10 mouse cellular contexts compared by ENCODE assay signal in genomic region chr1:183040847-183041382, GRCm38 (mm10).
DNase-seq lines count a peak whose midpoint lies in the region; ATAC-seq and TF ChIP-seq lines count a peak whose summit lies in the region.
"Had no signal": no experiment of that assay in that cellular context is flagged by ENCODE, and none has a peak within 500 bp of the region (broad histone marks: within the 10 kb centered on the region; RNA-seq: fewer than 3 reads in every experiment).

No protein-coding gene starts in this region.

- H3K4me1 ChIP-seq in lung, adult 2 months (ENCODE audit: control insufficient read depth, insufficient read depth, low read length): peaks cover 5% of the 10 kb centered on the region
- H3K4me1 ChIP-seq in kidney, embryonic 15.5 days: peaks cover 9% of the 10 kb centered on the region; the same call in 1 of the 2 replicates
- no peaks in the 10 kb centered on the region for H3K4me1 ChIP-seq in stomach, postnatal 0 days (replicated peaks; ENCODE audit: control insufficient read depth, insufficient read depth)
- no peaks in the 10 kb centered on the region for H3K4me1 ChIP-seq in forebrain, embryonic 11.5 days (replicated peaks; ENCODE audit: control insufficient read depth, insufficient read depth, low read length)

- H3K9ac ChIP-seq in kidney, embryonic 15.5 days: no peak overlapping the region
- H3K9ac ChIP-seq in stomach, postnatal 0 days (ENCODE audit: low read length): no peak overlapping the region
- no peak overlapping the region for H3K9ac ChIP-seq in forebrain, embryonic 11.5 days (ENCODE audit: low read length)
- H3K9ac ChIP-seq: neural tube, embryonic 13.5 days had no signal

- no peaks in the 10 kb centered on the region for H3K36me3 ChIP-seq in kidney, embryonic 15.5 days
- H3K36me3 ChIP-seq in stomach, postnatal 0 days (ENCODE audit: control insufficient read depth, insufficient read depth, low read length): no peaks in the 10 kb centered on the region
- H3K36me3 ChIP-seq in forebrain, embryonic 11.5 days (ENCODE audit: control insufficient read depth, insufficient read depth, low read length): no peaks in the 10 kb centered on the region
- H3K36me3 ChIP-seq: neural tube, embryonic 13.5 days had no signal

- WGBS in lung, adult 2 months: 27% methylated on average over 11 of the region's 11 CpGs
- WGBS in kidney, embryonic 15.5 days: 69% methylated on average over 11 of the region's 11 CpGs
- WGBS in stomach, postnatal 0 days: 65% methylated on average over 11 of the region's 11 CpGs
- WGBS in forebrain, embryonic 11.5 days: 83% methylated on average over 11 of the region's 11 CpGs

- H3K4me2 ChIP-seq in kidney, embryonic 15.5 days: no peak overlapping the region
- H3K4me2 ChIP-seq in stomach, postnatal 0 days (replicated peaks; ENCODE audit: low read depth): no peak overlapping the region
- no peak overlapping the region for H3K4me2 ChIP-seq in forebrain, embryonic 11.5 days (ENCODE audit: low read depth, low read length, severe bottlenecking)
- H3K4me2 ChIP-seq: neural tube, embryonic 13.5 days had no signal

- TF ChIP-seq POLR2A in lung, adult 2 months (IDR thresholded peaks at IDR 0.05; ENCODE audit: borderline replicate concordance, extremely low read depth, low read depth, low read length): no peak

- ATAC-seq in kidney, embryonic 15.5 days (replicated peaks; ENCODE audit: low FRiP score): peak; percentile 50; the same call in 1 of the 2 replicates
- ATAC-seq in stomach, postnatal 0 days (ENCODE audit: low FRiP score, low TSS enrichment): peak; percentile 51; the same call in 1 of the 2 replicates
- no peak for ATAC-seq in forebrain, embryonic 11.5 days (replicated peaks; ENCODE audit: low FRiP score)
- no peak for ATAC-seq in erythroid progenitor cell, adult 5-6 weeks (replicated peaks; ENCODE audit: low FRiP score, poor library complexity, severe bottlenecking)
- ATAC-seq: Patski had no signal

- TF ChIP-seq CTCF in lung, adult 2 months (IDR thresholded peaks at IDR 0.05; ENCODE audit: insufficient read depth, low read length): no peak
- TF ChIP-seq CTCF in stomach, postnatal 0 days (IDR thresholded peaks at IDR 0.05; ENCODE audit: low read depth): no peak

- no peaks in the 10 kb centered on the region for H3K9me3 ChIP-seq in kidney, embryonic 15.5 days (replicated peaks)
- H3K9me3 ChIP-seq in stomach, postnatal 0 days (ENCODE audit: control insufficient read depth, low read length): no peaks in the 10 kb centered on the region
- H3K9me3 ChIP-seq in forebrain, embryonic 11.5 days (ENCODE audit: control insufficient read depth, low read length): no peaks in the 10 kb centered on the region
- H3K9me3 ChIP-seq: neural tube, embryonic 13.5 days had no signal

- H3K4me3 ChIP-seq in lung, adult 2 months (replicated peaks; ENCODE audit: extremely low read depth, low read depth, low read length): no peak overlapping the region
- H3K4me3 ChIP-seq in kidney, embryonic 15.5 days (replicated peaks): no peak overlapping the region
- H3K4me3 ChIP-seq in stomach, postnatal 0 days (ENCODE audit: low read depth, low read length): no peak overlapping the region
- no peak overlapping the region for H3K4me3 ChIP-seq in forebrain, embryonic 11.5 days (ENCODE audit: low read depth, low read length)
- H3K4me3 ChIP-seq: neural tube, embryonic 13.5 days had no signal

- no peak for TF ChIP-seq EP300 in stomach, postnatal 0 days (optimal IDR thresholded peaks at IDR 0.05)

- H3K27ac ChIP-seq in kidney, embryonic 15.5 days: no peak overlapping the region
- no peak overlapping the region for H3K27ac ChIP-seq in stomach, postnatal 0 days (replicated peaks)
- no peak overlapping the region for H3K27ac ChIP-seq in forebrain, embryonic 11.5 days (ENCODE audit: low read depth, low read length)
- H3K27ac ChIP-seq: neural tube, embryonic 13.5 days had no signal

- peak; percentile 42 to 50 for DNase-seq in lung, adult 18-20 months
- no peak for DNase-seq in lung, adult 2 months
- DNase-seq in heart, adult 9 months (ENCODE audit: low spot score in 2 of 2): peak; percentile 51 to 70
- DNase-seq in stomach, postnatal 0 days (ENCODE audit: low spot score): no peak
- DNase-seq in cerebellum, adult 9-11 months: no peak
- DNase-seq in forebrain, embryonic 11.5 days (ENCODE audit: low spot score): no peak

- peaks cover 9% of the 10 kb centered on the region; the same call in 1 of the 2 replicates for H3K27me3 ChIP-seq in kidney, embryonic 15.5 days
- no peaks in the 10 kb centered on the region for H3K27me3 ChIP-seq in stomach, postnatal 0 days (ENCODE audit: control insufficient read depth, insufficient read depth, low read length)
- H3K27me3 ChIP-seq in forebrain, embryonic 11.5 days (ENCODE audit: control insufficient read depth, insufficient read depth, low read length): peaks cover 16% of the 10 kb centered on the region
- H3K27me3 ChIP-seq: Patski had no signal

Comparison
In these comparisons a context has a peak if more than half of its experiments do, and no peak if none do; other contexts are left out.
1. DNase-seq: peak in lung, adult 18-20 months (2 of 2) and heart, adult 9 months (2 of 2); none in lung, adult 2 months (single experiment), stomach, postnatal 0 days (single experiment), cerebellum, adult 9-11 months (single experiment) and forebrain, embryonic 11.5 days (single experiment).
2. ATAC-seq: peak in kidney, embryonic 15.5 days (single experiment) and stomach, postnatal 0 days (single experiment); none in forebrain, embryonic 11.5 days (single experiment) and erythroid progenitor cell, adult 5-6 weeks (single experiment).